Mouse (Mus musculus) spleen, adult 18-20 months (tissue): ENCODE measurements at regions not wholly inside any gene's neighbourhood (a gene's known extent, or its start where the extent isn't known, plus 50 kb on each side); places are given as distances from the start of the nearest gene placed in this dataset.
A peak's percentile ranks its signal among the peaks of the same experiment; 100 is the strongest.

ENCODE experiments used
- DNase-seq, 2 experiments: peaks; one replicate each; pipeline ENCODE4 v3.0.0; 2022; ENCODE audit warnings: mixed read lengths in 2 of 2

- no peak for DNase-seq
Measured at GRCm38 (mm10) chr15:96129699-96130098, 157.6 kb upstream of the Arid2 start.

GRCm38 (mm10) chr15:96130531-96130930 lies 156.8 kb upstream of the Arid2 start:
- no peak for DNase-seq

DNA sequence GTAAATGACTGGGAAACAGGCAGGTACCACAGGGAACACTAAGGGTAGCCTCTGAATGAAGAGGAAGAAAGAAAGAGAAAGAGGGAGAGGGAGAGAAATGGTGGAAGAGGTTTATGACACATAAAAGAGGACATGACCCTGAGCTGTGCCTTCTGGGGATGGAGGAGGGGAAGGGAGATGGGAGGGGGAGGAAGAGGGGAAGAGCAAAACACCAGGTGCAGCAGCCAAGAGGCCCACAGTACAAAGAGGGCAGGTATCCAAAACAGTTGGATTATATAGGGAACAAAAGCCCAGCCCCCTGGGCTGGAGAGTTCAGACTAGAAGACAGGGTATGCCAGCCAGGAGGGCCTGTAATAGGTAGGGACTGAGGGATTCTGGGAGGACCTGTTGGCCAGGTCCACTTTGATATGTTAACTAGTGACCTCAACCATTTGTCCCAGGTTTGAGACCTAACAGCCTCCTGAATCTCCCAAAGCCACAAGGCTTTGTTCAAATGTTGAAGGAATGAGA lies 155.7 kb upstream of the Arid2 start:
- DNase-seq: no peak

- no peak for DNase-seq
Measured at GRCm38 (mm10) chr15:96132636-96133035, 154.7 kb upstream of the Arid2 start.

DNA sequence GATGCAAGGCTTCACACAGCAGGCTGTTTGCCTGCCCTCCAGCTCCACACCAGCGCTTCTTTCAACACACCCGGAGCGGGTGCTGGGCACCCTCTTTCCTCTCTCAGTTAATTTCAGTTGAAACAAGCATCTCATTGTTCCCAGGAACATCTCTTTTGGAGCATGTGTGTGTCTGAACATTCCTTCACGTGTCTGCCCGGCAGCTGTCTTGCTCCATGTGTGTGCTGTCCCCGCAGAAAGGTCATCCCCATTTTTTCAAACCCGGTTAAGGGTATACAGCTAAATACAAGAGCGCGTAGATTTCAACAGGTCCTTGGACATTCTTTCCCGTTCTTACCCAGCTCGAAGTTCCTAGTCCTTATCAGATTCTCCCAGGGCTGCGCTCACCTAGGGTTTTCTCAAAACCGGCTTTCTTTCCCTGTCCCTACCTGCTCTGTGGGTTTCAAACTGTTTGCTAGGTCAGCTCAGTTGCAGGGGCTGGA lies 152.0 kb upstream of the Arid2 start:
- no peak for DNase-seq

DNA sequence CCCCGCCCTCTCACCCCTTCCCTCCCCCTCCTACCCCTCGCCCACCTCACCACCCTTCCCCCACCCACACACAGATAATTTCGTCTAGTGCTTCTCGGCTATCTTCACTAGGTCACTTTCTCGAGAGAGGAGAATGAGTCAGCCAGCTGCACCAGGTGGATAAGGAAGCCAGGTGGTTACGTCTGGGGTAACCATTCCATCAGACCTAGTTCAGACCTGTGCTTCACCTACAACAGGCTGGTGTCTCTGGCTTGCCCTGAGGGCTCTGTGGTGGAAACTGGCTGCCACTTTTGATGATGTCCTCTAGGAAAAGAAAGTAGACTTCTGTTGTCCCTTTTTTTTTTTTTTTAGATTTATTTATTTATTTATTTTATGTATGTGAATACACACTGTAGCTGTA lies 151.5 kb upstream of the Arid2 start:
- no peak for DNase-seq

- DNase-seq: no peak
Measured at GRCm38 (mm10) chr15:96137534-96137933, 149.8 kb upstream of the Arid2 start.

DNA sequence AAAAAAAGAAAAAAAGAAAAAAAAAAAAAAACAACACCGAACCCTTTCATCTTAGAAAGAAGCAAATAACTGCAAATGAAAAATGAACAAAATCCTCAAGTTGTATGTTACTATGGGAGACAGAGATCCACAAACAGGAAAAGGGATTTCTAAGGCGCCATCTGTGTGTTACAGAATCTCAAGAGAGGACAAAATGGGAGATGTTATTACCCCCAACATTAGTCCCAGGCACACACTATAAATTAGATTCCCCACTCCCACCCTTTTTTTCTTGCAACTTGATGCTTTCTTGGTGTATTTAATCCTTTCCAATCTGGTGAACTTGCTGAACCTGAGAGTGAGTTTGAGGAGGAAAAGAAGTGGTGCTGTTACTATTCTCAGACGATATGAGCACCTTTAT lies 149.4 kb upstream of the Arid2 start:
- no peak for DNase-seq

GRCm38 (mm10) chr15:96153489-96153888 lies 133.8 kb upstream of the Arid2 start:
- no peak for DNase-seq

DNA sequence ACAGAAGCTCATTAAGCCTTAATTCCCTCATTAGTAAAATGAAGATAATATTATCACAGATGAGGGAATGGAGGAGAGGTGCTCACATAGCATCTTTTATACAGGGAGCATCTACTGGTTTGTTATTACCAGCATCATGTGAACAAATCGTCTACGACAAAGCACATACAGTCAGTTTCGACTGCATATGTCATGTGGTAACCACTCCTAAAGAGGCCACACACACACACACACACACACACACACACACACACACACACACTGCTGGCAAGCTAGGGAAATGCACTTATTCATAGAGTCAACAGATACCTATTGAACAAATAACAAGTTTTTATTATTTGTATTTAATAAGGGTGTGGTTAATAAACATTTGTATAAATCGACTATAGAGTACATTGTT lies 129.0 kb upstream of the Arid2 start:
- DNase-seq: no peak

GRCm38 (mm10) chr15:96164771-96165431 lies 122.4 kb upstream of the Arid2 start:
- DNase-seq: no peak

DNA sequence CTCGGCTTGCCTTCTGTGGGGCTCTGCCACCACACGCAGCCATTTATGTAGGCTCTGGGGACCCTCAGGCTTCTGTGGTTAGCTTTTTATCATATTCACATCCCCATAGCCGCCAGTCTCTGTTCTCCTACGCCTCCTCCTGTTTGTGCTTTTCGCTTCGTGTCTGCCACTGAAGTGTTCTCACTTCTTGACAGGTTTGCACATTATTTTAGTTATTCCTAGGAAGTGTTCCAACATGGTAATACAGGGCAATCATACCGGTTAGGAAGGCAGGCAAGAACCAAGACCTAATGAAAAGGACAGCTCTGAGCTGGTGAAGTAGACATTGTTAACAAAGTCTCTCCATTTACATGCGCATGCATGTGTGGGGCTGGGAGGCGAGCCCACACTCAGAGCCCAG lies 120.1 kb upstream of the Arid2 start:
- DNase-seq: no peak

GRCm38 (mm10) chr15:96169726-96170467 lies 117.4 kb upstream of the Arid2 start:
- no peak for DNase-seq

- DNase-seq: no peak
Measured at GRCm38 (mm10) chr15:96170986-96171769, 116.1 kb upstream of the Arid2 start.

DNA sequence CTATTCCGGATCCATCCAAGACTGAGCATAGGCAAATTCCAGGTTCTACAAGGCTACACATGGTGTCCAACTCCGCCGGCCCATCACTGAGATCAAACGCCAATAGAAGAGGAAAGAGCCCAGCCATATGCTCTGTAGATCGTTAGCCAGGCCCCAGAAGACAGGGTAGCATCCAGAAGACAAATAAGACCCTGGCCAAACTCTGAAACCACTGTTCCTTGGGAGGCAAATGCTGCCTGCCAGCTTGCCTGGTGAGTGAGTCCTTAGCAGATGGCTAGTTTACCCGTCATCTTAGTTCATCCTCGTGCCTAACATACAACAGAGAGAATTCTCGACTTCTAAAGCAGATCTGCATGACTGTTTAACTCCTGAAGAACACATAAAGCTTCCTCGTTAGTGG lies 109.4 kb upstream of the Arid2 start:
- no peak for DNase-seq

GRCm38 (mm10) chr15:96178374-96179109 lies 108.8 kb upstream of the Arid2 start:
- DNase-seq: no peak

DNA sequence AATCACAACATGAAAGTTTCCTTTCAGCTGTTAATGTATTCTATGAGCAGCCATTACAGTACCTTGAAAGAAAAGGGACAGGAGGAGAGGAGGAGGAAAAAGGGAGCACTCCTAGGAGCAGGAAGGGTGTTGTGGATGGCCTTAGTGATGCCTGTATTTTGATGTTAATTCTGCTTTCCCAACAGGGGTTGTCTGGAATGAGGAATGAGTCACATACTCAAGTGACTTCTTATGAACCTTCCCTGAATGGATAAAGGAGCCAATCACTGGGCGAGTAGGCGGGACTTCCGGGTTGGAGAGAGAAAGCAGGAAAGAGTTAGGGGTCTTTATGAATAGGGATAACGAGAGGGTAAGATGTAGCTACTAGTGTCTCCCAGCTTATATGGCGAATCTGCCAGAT lies 107.8 kb upstream of the Arid2 start:
- DNase-seq: no peak

- no peak for DNase-seq
Measured at GRCm38 (mm10) chr15:96180036-96180435, 107.3 kb upstream of the Arid2 start.

GRCm38 (mm10) chr15:96180977-96181376 lies 106.3 kb upstream of the Arid2 start:
- DNase-seq: no peak

GRCm38 (mm10) chr15:96182313-96182712 lies 105.0 kb upstream of the Arid2 start:
- DNase-seq: no peak

GRCm38 (mm10) chr15:96183069-96183468 lies 104.2 kb upstream of the Arid2 start:
- no peak for DNase-seq

DNA sequence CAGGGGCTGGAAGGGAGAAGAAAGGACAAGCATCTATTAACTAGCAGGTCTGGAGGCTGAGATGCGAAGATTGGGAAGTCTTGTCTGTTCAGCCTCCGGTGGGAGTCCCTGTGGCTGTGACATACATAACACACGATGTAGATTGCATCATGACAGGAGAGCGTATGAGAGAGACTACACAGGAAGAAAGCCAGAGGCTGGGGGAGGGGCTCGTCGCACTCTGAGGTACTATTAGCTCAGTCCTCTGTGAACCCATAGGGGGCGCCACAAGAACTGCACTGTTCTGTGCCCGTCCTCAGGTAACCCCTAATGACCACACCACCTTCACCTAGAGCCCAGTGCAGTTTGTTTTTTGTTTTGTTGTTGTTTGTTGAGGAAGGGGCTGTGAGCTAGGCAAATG lies 102.7 kb upstream of the Arid2 start:
- DNase-seq: peak in 1 of 2 experiments; percentile 5

GRCm38 (mm10) chr15:96185429-96185828 lies 101.9 kb upstream of the Arid2 start:
- no peak for DNase-seq
